Mouse (Mus musculus): ENCODE measurements at regions not wholly inside any gene's neighbourhood (a gene's known extent, or its start where the extent isn't known, plus 50 kb on each side); places are given as distances from the start of the nearest gene placed in this dataset.

DNA sequence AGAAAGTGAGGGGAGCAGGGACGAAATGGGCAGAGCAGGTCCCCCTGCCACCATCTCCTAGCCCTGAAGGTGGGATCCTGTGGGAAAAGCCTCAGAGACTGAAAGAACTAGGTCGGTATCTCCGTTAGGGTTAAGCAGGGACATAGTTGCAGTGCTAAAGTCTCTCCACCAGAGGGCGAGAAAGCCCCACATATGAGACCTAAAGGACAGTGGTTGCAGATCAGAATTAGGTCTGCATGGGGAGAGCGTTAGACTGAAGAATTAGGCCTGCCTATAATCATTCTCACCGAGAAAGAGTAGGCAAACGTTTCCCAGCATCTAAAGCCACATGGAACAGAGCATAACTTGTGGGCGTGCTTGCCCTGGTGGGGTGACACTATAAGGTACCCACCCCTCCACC lies 97.0 kb upstream of the Podxl start:
- DNase-seq (ENCODE audit: low spot score) = peak; percentile 63

DNA sequence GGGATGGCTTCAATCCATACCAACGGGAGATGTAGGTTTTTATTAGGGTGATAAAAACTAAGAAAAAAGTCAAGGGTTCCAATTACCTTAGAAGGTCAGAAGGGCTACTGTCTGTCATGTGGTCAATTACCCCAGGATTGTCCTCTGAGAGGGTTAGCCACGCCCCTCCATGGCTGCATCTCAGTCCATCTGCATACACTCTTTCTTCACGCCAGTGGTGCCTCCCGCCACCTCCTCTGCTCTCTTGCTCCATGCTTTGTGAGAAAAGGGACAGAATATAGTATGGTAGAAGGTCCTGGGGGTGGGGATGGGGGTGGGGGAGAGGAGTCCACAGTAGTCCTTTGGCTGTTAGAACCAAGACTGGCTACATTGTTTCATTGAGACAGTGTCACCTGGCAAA lies 96.1 kb upstream of the Podxl start:
- no peak for DNase-seq (ENCODE audit: low spot score)

DNA sequence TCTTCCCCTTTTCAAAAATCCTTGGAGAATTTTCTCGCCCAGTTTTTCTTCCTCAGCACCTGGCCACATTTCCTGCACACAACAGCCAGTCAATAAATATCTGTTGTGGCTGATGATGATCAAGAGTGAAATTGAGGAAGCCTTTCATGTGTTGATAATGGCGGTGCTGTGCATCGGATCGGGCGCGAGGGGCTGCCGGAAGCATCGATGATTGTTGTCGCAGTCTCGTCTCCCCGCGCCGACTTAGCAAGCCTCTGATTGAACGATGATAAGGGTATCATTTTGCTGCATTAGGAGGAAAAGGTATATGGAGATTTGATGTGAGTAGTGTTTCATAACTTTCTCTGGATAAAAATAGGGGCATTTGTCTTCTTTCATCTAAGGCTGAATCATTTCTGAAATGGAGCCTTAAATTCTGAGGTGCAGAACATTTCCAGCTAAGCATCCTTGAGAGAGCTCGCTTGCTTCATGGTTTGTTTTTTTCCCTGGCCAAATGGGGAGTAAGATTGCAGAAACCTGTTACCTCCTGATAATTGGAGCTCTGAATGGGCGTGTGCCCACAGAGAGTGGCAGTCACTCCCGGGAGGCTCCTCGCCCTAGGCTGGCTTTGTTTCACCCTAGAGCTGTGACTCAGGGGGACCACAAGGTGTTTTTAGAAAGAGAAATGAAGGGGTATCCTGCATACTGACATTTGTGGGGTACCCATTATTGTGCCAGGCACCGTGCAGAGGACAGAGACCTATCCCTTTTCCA lies 94.8 kb upstream of the Podxl start:
- no peak for DNase-seq (ENCODE audit: low spot score)

DNA sequence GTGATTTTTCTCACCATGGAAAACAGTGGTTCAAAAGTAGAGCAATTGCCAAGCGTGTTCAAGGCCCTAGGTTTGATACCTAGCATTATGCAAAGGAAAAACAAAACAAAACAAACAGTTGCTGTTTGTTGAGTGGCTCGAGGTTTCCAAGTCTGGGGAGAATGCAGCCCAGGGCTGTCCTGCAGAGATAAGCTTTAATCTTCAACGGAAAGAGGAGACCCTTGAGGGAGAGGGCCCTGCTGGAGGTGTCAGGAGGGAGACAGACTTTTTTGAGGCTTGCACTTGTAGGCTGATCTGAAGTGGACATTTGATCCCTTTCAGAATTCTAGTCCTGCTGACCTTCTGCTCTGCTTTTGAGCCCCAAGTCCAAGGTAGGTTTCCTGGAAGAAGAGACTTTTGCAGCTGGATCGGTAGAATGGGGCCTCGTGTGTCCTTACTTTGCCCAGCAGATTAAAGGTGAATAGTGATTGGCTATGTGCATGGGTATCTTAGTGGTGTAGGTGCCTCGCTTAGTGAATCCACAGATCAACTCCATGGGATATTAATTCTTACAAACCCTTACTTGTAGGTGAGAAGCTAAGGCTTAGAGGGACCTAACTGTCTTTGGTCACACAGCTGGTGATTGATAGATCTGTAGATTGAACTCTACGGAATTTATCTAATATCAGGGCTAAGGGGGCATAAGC lies 87.2 kb upstream of the Podxl start:
- DNase-seq (ENCODE audit: low spot score) = no peak

DNA sequence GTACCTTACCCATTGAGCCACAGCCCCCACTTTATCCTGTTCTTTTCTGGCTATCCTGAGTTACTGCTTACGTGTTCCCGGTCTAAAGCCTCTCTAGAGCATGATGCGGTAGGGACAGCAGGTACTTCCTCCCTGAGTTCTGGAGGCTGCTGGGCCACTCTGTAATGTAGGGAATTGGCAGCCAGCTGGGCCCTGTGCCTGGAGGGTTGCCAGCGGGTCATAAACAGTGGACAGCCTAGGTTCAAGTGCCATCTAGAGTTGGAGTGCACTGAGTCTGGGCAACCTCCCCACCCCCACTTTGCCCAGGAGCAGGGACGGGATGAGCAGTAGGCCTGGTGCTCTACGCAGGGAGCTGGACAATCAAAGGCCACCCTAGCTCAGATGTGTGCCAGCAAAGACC lies 81.5 kb upstream of the Podxl start:
- no peak for DNase-seq (ENCODE audit: low spot score)

DNA sequence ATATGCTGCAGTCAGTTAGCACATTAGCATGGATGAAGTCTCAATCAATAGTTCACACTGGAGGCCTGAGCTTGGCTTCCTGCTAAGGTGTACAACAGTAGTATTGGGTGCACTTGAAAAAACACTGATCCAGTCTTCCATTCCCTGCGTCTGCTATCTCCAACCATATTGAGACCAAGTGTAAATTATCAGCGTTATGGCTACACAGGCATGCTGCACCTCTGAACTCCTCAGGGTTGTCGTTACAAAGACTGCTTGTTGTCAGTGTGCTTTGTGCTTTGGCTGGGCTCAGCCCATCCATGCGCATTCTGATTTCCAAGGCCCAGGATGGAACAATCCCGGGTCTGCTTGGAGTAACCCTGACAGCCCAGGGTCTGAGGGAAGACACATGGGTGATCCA lies 80.7 kb upstream of the Podxl start:
- DNase-seq (ENCODE audit: low spot score) = no peak

DNA sequence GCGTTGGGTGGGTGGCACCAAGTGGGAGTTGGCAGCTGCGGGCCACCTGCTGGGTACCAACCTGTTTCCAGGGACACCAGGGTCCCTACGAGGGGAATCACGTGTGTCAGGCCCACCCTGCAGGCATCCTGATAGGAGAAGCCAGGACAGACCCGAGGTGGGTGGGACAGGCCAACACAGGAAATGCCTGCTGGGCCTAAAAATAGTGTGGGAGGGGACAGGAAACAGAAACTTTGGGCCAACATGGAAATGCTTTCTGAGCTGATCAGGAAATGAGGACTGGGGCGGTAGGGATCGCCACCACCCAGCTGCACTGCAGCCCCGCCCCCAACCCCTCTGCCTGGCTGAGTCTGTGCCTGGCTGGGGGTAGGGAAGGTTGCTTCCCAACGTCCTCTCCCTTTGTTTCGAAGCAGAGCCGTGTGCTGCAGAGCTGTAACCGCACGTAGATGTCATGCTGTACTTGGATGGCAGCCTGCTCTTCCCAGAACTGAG lies 78.7 kb upstream of the Podxl start:
- peak; percentile 42 for DNase-seq (ENCODE audit: low spot score)

DNA sequence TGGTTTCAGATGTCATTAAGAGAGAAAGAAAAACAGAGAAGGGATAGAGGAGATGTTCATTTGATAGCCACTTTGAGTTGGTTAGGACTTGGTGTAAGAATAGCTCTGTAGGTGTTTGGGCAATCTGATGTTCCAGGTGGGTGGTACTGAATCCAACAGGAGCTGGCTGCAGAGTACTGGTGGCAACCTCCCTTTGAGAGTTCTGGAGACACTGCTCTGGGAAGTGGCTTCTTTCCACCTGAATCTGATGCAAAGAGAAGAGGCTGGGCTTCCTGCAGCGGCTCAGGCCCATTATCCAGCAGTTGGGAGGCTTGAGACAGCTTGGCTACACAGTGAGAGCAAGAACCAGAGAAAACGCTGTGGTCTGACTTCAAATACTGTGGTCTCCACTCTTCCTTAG lies 77.0 kb upstream of the Podxl start:
- DNase-seq (ENCODE audit: low spot score) = no peak

DNA sequence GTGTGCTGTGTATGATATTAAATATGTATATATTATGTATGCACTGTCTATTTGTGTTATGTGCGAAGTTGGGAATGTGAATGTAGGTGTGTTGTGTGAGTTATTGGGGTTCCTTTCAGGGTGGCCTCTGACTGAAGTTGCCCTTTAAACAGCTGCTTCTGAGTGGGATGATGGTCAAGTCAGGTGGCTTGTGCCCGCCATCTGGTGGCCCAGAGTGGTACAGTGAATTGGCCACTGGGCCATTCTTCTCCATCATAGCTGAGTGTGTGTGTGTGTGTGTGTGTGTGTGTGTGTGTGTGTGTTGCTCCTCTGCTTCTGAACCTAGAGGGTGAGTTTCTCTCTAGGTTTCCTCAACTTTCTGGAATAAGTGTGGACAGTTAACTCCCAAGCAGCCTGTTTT lies 75.7 kb upstream of the Podxl start:
- DNase-seq (ENCODE audit: low spot score) = peak; percentile 62

DNA sequence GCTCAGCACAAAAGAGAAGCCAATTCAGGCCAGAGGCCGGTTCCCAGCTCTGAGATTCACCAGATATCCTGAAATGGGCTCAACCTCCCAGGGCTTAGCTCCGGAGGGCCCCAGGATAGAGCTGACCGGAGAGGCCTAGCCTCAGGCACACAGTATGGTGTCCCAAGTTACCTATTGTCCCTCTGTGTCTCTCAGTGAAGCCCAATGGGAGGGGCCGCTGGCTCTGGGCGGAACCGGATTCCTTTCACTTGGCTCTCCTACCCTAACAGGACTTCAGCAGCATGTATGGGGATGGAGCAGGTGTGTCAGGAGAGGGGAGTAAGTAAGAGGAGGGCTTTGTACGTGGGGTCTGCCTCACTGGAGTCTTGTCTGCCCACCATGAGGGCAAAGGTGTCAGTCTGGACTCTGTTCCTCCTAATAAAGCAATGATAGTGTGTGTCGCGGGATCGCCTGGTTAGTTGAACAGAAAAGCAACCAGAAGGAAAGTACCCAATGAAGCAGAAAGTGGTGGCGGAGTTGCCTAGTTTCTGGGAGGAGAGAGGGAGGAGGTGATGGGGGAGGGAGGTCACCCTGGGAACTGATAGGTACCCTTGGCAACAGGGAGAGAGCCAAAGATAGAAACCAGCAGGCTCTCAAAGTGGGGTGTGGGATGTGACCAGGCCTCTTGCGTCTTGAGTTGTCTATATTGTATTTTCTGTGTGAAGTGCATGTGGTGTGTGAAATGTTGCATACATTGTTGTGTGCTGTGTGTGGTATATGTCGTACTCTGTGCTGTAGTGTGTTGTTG lies 74.8 kb upstream of the Podxl start:
- DNase-seq (ENCODE audit: low spot score) = peak; percentile 34

DNA sequence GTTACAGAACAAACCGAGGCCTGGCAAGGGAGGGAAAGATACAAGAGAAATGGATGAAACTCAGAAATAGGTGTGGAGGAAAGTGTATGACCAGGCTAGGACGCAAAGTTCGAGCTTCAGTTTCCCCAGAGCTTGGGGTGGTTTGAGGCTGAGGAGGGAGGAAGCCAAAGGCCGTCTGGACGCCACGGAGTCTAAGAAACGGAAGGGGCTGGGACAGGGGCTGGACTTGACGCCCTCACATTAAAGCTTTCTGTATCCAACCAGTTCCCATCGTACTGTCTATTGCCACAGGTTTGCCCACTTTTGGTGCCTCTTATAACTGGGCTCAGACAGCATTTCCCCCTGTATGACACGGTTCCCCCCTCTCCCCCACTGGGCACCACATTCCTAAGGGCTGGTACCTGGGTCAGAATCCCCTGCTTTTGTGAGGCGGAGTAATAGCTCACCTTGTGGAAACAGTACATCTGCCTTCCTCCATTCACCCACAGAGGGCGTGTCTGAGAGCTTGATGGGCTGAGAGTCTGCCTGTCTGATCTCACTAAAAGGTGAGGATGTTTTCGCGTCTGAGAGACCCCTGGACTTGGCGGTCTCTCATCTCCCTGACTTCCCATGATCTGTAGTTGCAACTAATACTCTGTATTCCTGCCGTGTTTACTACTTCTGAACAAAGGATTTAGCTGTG lies 73.7 kb upstream of the Podxl start:
- no peak for DNase-seq (ENCODE audit: low spot score)

DNA sequence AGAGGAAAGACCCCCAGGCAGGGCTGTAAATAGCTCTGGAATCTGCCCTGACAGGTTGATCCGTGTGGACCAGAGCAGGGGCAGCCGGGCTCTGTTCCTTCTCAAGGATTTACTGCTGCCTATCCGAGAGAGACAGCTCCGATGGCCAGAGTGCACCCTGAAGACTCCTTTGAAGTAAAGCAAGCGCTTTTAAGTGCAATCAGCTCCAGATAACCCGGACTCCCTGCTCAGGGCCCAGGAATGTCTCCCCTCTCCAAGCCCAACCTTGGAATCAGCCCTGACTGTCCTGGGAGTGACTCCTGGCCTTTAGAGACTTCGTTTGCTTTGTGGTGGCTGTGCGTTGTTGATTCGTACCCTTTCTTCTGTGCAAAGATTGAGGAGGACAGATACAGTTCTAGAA lies 73.2 kb upstream of the Podxl start:
- no peak for DNase-seq (ENCODE audit: low spot score)

DNA sequence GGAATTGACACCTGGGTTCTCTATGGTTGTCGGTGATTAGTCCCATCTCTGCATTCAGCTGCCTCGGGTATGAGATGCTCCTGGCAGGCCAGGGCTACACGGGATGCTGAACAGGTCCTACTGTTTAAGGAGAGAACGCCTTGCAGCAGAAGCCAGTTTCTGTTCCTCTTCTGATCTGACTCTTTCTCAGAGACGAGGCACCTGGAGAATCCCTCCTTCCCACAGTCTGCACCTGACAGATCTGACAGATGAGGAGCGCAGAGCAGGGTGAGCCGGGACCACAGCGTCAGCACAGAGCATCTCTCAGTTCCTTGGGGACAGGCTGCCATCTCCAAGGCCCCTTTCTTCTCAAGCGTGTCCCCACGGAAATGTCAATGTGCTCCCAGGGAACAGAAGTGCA lies 68.7 kb upstream of the Podxl start:
- DNase-seq (ENCODE audit: low spot score) = no peak

DNA sequence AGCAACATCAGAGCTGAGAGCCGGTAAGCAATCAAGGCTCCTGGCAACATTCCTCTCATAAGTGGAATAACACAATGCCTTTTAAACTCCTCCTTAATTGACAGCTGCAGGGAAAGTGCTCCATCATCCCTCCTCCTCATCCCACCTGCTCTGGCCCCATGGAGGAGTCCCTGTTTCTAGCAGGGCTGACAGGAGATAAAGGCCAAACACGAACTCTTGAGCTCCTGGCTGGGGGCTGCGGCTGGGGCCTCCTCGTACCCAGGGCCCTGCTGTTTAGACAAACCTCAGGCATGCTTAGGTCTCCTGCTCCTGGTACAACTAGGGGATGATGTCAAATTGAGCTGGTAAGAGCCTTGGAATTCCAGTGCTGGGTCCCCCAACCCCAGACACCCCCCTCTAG lies 66.2 kb upstream of the Podxl start:
- DNase-seq (ENCODE audit: low spot score) = no peak

DNA sequence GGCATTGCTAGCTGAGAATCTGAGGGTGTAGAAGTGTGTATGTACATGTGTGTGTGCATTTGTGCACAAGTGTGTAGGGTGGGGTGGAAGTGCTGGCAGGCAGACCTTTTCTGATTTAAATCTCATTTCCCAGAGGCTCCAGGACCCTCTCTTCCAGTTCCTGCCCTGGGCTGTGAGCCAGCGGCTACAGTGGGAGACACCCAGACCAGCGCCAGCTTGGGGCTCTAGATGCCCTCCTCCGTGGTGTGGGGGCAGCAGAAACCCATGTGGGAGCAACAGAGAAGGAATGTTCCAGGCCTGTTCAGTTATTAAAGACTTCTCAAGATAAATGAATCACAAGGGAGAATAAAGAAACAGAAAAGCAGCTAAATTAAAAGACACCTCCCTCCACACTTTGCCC lies 64.1 kb upstream of the Podxl start:
- no peak for DNase-seq (ENCODE audit: low spot score)

DNA sequence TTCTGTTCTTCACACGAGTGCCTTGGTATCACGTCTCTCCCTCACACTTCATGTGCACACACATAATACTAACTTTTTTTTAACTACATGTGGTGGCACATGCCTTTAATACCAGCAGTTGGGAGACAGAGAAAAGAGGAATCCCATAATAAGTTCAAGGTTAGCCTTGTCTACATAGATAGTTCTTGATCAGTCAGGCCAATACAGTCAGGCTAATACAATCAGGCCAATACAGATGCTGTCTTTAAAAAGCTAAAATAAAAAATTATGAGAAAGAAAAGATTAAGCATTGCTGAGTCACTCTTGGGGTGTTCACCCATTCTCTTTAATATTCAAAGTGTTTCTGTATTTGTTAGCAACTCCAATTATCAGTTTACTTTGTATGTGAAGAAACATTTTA lies 61.3 kb upstream of the Podxl start:
- no peak for DNase-seq (ENCODE audit: low spot score)

DNA sequence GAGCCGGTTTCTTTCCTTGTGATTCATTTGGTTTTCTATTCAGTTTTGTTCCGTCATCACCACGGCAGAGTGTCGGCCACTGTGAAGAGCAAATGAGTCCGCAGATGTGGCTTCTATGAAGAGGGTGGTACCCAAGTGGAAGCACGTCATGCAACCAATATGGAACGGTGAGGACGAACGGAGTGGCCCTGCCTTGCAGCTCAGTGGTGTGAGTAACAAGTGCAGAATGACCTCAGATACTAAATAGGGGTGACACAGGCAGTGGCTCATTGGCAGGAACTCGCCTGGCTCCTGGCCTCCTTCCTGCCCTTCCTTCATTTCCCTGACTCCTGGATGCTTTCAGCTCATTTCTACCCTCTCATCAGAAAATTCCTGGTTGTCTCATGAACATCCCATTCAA lies 60.6 kb upstream of the Podxl start:
- peak; percentile 19 for DNase-seq (ENCODE audit: low spot score)

DNA sequence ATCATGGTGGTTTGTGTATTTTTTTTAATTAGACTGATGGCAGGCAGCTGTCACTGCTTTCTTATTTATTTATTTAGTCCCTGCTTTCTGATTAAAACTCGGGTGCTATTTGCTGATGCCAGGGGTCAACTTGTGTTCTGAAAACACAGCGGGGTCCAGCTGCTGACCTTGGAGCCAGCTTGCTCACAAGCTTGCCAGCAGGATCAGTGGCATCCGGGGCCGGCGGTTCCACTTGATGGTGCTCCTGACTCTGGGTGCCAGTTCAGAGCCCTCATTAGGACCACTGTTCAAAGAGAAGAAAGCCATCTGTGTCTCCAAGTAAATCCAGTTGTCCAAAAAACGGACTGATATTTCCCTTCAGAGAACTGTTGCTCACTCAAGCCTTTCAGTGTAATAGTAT lies 57.2 kb upstream of the Podxl start:
- no peak for DNase-seq (ENCODE audit: low spot score)

DNA sequence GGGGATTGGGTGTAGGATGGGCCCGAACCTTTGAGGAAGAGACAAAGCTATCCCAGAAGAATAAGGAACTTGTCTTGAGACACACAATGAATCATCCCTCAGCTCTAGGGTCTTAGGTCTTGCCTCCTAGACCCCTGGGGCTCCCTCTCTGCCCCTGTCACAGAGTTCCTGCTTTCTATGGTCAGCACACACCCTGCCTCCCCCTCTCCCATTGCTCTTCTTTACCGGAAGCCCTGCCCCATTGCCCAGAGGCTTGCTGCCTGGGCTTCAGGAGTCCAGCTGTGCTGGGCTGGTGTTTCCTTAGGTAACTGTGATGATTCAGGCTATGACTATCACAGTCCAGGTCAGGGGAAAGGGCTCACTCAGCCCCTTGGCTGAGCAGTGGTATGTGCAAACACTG lies 55.1 kb upstream of the Podxl start:
- DNase-seq (ENCODE audit: low spot score) = no peak

DNA sequence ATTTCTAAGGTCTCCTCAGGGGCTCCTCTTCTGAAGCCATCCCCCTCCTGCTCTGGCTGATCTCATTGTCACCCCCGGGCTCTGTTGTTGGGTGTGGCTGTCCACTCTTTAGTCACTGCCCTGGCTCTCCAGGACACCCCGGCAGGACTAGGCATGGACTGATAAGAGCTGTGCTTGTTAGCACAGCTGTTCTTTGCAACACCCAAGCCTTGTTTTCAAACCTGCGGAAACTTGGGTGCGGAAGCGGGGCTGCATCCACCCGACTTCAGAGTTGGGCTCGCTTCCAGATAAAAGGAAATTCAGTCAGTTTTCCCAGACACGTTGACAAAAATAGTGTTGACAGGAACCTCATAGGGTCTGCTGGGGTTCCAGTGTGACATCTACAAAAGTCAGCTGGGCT lies 53.6 kb upstream of the Podxl start:
- DNase-seq (ENCODE audit: low spot score) = peak; percentile 25

DNA sequence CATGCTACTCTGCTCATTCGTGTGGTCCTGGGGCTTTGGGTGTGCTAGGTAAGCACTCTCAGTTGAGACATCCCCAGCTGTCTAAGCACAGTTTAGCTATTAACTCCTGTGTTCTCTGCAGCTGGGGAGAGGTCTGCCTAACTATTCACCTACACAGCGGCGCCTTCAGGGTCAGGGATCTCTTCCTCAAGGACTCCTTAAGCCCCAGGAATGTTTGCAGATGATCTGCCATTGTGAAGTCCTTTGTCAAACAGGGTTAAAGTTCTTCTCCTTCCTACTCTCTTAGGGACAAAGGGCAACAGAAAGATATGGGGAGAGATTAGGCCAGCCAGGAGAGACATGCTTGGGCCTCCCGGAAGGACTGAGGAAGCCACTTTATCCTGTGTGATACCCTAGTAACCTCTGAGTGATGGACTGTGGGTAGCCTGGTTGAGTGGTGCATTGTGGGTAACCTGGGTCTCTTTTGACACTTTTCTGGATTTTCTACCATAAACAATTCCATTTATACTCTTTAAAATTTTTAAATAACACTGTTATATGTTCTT lies 51.7 kb upstream of the Podxl start:
- DNase-seq (ENCODE audit: low spot score) = no peak

DNA sequence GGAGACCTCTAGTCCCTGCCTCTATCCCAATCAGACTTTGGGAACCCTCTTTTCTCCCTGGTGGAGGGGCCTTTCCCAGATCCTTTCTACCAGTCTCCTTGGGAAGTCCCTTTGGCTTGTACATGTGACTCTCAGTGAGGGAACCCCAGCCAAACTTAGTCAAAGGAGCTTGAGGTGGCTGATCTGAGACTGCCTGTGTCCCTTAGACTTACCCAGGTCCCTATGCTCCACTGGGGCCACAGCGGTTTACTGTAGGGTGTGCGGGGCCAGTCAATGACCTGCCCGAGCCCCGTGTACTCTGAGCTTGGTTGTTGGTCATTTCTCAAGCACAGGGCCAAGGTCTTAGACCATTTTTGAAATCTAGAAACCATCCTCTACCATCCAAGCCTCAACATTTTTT lies 50.8 kb upstream of the Podxl start:
- no peak for DNase-seq (ENCODE audit: low spot score)
